ENCODE assay signal across 25 mouse cellular contexts in the genomic region with DNA sequence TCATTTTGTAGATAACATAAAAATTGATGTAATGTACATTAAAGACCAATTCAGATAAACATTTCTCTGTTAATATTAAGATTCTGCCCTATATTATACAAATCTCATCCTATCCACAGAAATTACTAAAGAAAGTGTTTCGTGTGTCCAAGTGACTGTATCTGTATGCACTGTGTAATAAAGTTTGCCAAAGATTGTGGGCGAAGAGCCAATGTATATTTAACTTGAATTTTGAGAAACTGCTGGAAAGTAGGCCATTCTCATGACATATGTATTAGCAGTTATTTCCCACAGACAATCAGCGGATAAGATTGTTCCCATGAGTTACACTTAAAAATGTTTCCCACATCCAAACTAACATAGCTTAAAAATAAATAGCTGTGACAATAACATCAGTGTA.
"Had no signal": no experiment of that assay in that cellular context is flagged by ENCODE, and none has a peak within 500 bp of the region (broad histone marks: within the 10 kb centered on the region; RNA-seq: fewer than 3 reads in every experiment).

No protein-coding gene starts in this region.

- ATAC-seq: hindbrain, postnatal 0 days; liver, embryonic 12.5 days had no signal

- H3K9ac ChIP-seq: heart, embryonic 13.5 days; heart, embryonic 15.5 days; hindbrain, embryonic 13.5 days; hindbrain, embryonic 15.5 days; kidney, embryonic 15.5 days; limb, embryonic 12.5 days; limb, embryonic 15.5 days; liver, embryonic 12.5 days had no signal

- H3K27ac ChIP-seq: heart, adult 2 months; heart, embryonic 13.5 days; heart, embryonic 15.5 days; hindbrain, embryonic 13.5 days; hindbrain, embryonic 15.5 days; hindbrain, postnatal 0 days; kidney, embryonic 15.5 days; kidney, postnatal 0 days; limb, embryonic 12.5 days; limb, embryonic 15.5 days; liver, embryonic 12.5 days had no signal

- DNase-seq: gastrocnemius, postnatal 14 days; gastrocnemius, postnatal 36 days; heart, adult 11 months; heart, adult 2 months; heart, postnatal 14 days; heart, postnatal 36 days; kidney, adult 11 months; kidney, adult 2 months; kidney, adult 9 months; kidney, postnatal 14 days; kidney, postnatal 36 days; layer of hippocampus, adult 9-11 months; layer of hippocampus, postnatal 36 days; left cerebral cortex, postnatal 4 days had no signal

- H3K4me1 ChIP-seq: heart, embryonic 13.5 days; heart, embryonic 15.5 days; hindbrain, embryonic 13.5 days; hindbrain, embryonic 15.5 days; kidney, embryonic 15.5 days; limb, embryonic 12.5 days; limb, embryonic 15.5 days; liver, embryonic 12.5 days had no signal

- H3K4me3 ChIP-seq: heart, adult 2 months; heart, embryonic 13.5 days; heart, embryonic 15.5 days; hindbrain, embryonic 13.5 days; hindbrain, embryonic 15.5 days; kidney, embryonic 15.5 days; limb, embryonic 12.5 days; limb, embryonic 15.5 days; liver, embryonic 12.5 days had no signal

- H3K9me3 ChIP-seq: heart, embryonic 13.5 days; heart, embryonic 15.5 days; hindbrain, embryonic 13.5 days; hindbrain, embryonic 15.5 days; kidney, embryonic 15.5 days; limb, embryonic 12.5 days; limb, embryonic 15.5 days; liver, embryonic 12.5 days had no signal

- H3K4me2 ChIP-seq: heart, embryonic 11.5 days; heart, embryonic 13.5 days; heart, embryonic 15.5 days; hindbrain, embryonic 13.5 days; hindbrain, embryonic 15.5 days; kidney, embryonic 15.5 days; limb, embryonic 12.5 days; limb, embryonic 15.5 days; liver, embryonic 12.5 days had no signal

- H3K27me3 ChIP-seq: heart, embryonic 13.5 days; heart, embryonic 15.5 days; hindbrain, embryonic 13.5 days; hindbrain, embryonic 15.5 days; kidney, embryonic 15.5 days; limb, embryonic 12.5 days; limb, embryonic 15.5 days; liver, embryonic 12.5 days had no signal

- H3K36me3 ChIP-seq: heart, embryonic 13.5 days; heart, embryonic 15.5 days; hindbrain, embryonic 13.5 days; hindbrain, embryonic 15.5 days; kidney, embryonic 15.5 days; limb, embryonic 12.5 days; limb, embryonic 15.5 days; liver, embryonic 12.5 days had no signal
